Mouse (Mus musculus) spleen, embryonic (tissue): ENCODE measurements around the gene Phlpp1.
"Not testable (repeated sequence)": the region's sequence is repeated elsewhere in the genome, so short reads cannot be mapped to it uniquely, and the experiment has no call there.

Source experiments
- CTCF ChIA-PET: fragments of 350-600 bp; sonication (Branson Sonifier 250); formaldehyde crosslinking; loops from one replicate; lab custom pipeline; 2022; lab: Charles Lee

The Phlpp1 gene

DNA sequence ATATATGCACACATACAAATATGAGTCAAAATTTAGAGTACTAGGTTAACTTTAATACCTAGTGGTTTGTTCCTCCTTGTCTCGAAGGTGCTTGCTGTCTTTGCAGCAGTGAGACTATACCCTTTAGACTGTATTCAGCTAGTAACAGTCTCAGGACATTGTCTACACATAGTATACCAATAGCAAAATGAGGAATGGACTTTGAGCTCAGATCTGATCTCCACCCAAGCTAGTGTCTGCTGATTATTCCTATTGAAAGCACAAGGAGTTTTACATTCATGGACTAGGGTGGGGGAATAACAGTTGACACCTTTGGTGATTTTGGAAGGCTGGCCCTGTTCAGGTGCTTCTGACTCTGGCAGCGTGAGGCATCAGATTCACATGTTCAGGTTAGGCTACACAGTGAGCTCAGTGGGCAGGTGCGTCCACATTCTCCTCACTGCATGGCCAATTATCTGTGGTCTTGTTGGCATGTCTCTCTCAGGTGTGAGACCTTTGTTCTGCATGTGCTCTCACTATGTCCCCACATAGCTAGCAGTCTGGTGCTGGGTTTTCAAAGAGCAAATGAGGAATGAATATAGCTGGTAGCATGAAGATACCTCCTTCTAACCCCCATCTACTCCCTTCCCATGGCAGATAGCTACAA is 138.0 kb downstream of the Phlpp1 start:
- CTCF ChIA-PET = no interaction called here

- CTCF ChIA-PET = no interaction called here
These were observed 138.7 kb downstream of the Phlpp1 start for GRCm38 (mm10) chr1:106310285-106310684.

GRCm38 (mm10) chr1:106311830-106312229 is 140.3 kb downstream of the Phlpp1 start:
- CTCF ChIA-PET = not testable (repeated sequence)

- CTCF ChIA-PET = no interaction called here
These were observed 142.9 kb downstream of the Phlpp1 start for GRCm38 (mm10) chr1:106314476-106314875.

DNA sequence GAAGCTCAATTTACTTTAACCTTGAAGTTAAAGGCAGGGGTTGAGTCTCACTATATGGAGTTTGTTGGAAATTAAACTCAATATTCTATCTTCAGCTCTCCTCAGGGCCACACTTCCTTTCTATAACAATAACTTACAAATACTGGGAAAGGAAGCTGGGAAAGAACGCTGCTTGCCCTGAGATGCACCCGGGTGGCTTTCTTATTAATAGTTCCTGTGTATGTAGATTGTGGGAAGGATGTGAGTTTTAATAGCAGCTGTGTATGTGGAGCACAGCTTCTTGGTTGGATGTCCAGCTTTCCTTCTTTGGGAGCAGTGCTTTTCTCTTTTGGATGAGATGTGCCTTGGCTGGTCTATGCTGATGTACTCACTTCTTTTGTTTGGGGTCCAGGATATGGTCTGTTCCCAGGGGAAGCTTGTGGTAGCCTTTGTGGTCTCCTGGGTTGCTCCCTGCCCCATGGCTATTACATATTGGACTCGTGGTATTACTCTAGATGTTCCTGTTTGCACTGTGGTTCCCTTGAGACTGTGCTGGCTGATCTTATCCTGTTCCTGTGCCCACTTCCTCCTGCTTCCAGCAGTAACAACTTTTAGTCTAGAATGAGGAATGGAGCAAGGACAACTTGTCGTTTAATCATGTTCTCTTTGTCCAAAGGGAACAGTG is 145.2 kb downstream of the Phlpp1 start:
- CTCF ChIA-PET = no interaction called here

DNA sequence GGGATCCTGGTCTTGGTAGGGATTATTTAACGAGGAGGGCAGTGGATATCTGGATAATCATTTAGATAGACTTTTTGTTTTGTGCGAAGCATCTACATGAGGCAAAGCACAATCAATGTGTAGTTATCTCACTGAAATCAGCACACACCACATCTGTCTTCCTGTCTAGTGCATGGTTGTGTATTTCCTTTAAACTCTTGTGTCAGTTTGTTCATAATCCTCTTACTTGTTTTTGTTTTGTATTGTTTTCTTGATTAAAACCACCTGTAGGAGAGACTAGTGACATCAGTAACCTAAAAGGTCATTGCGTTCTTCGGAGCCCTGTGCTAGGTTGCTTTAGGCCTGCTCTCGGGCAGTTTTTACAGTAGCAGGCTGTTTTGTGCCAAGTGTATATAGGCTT is 146.8 kb downstream of the Phlpp1 start:
- CTCF ChIA-PET = no interaction called here

- CTCF ChIA-PET = no interaction called here
These were observed 149.0 kb downstream of the Phlpp1 start for GRCm38 (mm10) chr1:106320583-106320982.

DNA sequence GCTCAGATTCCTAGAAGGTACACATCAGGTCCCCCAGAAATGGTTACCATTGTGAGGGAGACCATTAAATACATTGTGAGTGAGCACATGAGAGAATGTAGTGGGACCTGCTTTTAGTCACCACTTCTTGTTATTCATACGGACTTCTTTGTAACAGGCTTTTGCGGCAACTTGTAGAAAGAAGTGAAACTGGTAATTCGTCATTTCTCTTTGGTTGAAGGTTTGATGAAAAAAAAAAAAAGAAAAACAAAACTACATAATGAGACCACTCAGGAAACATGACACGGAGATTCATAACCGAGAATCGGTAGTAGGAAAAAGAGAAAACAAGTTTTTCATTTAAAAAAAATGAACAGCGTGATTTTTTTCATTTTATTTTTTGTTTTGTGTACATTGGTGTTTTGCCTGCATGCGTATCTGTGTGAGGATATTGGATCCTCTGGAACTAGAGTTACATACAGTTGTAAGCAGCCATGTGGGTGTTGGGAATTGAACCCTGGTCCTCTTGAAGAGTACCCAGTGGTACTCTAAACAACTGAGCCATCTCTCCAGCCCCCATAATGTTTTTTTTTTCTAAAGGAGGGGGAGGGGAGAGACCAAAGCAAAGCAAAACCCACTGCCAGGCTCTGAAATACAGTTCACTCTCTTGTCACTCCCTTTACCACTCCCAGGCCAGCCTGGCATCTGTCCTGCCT is 150.0 kb downstream of the Phlpp1 start:
- CTCF ChIA-PET = interaction anchor here (0.7 kb wide), 1 partner anchor 53 kb away, joined by 3 read pairs; no protein-coding TSS in a partner anchor

DNA sequence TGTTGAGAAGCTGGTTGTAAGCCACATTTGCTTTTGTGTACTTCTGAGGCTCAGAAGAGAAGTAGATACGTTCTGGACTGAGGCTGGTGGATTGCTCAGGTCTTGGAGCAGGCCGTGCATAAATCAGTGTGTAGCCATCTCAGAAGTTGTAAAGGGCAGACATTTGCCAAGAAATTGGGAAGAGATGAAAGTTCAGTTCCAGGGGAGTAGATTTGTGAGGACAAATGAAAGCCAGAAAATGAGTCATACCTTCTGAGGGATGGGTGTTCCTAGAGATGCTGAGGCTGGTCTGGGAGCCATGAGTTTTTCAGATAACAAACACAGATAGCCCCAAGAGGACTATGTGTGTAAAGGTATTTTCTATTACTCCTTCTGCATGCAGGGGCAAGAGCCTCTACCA is 155.1 kb downstream of the Phlpp1 start:
- CTCF ChIA-PET = no interaction called here

- CTCF ChIA-PET = no interaction called here
These were observed 170.5 kb downstream of the Phlpp1 start for GRCm38 (mm10) chr1:106342100-106342499.

DNA sequence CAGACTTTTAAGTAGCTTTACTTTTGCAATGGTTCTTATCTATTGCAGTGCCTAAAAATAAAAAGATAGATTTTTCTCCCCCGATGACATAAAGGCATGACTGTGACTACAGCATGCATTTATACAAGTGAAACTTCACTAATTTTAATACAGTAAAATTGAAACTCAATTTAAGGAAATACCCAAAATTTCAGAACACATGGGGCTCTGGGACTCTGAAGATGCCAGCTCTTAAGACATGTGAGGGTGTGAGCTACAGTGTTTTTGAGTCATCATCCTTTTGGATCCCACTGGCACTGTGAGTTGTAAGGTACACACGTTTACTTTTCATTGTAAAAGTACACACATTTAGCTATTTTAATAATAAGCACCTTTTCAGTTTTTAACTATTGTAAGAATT is 173.7 kb downstream of the Phlpp1 start:
- CTCF ChIA-PET = interaction anchor here (0.8 kb wide), 1 partner anchor 172 kb away, joined by 3 read pairs; no protein-coding TSS in a partner anchor

DNA sequence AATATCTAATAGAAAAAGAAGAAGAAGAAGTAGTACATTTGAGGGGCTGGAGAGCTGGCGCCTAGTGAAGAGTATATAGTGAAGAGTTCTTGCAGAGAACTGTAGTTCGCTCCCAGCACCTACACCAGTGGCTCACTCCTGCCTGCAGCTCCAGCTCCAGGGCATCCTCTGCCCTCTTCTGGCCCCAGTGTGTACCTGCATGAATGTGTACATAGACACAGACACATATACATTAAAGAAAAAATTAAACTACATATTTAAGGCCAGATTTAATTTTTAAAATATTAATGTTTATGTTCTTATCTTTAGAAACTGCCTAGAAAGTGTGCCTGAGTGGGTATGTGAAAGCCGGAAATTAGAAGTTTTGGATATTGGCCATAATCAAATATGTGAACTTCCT is 175.2 kb downstream of the Phlpp1 start:
- CTCF ChIA-PET = no interaction called here

DNA sequence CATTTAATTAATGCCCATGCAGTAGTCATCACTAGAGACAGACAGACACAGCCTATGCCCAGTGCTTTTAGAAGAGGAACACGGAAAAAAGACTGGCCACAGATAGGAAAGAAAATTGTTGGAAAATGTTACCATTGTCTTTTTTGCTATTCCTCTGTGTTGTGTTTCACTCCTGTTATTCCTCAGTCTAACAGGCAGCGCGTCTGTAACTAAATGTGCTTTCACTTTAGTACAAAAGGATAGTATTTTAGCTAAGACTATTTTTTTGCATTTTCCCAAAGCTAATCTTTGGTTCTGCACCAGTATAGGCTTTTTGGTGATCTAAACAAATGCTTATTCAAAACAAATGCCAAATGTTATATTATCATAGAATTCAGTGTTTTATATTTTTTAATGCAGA is 177.6 kb downstream of the Phlpp1 start:
- CTCF ChIA-PET = interaction anchor here (0.7 kb wide), 3 partner anchors 78 to 619 kb away, joined by 3 to 6 read pairs (median 5); no protein-coding TSS in a partner anchor

DNA sequence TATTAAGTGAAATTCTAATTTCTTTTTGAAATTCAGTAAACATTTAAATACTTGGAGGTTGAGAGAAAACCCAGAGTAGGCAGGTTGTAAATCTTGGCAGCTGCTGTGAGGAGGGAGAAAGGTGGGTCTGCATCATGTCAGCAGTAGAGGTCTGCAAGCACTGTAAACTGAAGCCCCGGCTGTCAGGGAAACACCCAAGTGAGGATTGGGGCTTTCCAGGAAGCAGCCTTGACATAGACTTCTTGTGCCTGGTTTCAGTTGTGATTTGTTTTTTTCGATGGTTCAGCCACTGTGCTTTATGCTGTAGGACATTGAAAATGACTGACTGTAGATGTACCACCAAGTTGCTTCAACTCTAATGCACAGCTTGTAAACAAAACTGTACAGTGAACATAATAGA is 180.0 kb downstream of the Phlpp1 start:
- CTCF ChIA-PET = no interaction called here

- CTCF ChIA-PET = interaction anchor here (0.6 kb wide), 1 partner anchor 122 kb away, joined by 3 read pairs; no protein-coding TSS in a partner anchor
These were observed 181.4 kb downstream of the Phlpp1 start for GRCm38 (mm10) chr1:106352801-106353511.

- CTCF ChIA-PET = no interaction called here
These were observed 182.4 kb downstream of the Phlpp1 start for GRCm38 (mm10) chr1:106353993-106354392.

DNA sequence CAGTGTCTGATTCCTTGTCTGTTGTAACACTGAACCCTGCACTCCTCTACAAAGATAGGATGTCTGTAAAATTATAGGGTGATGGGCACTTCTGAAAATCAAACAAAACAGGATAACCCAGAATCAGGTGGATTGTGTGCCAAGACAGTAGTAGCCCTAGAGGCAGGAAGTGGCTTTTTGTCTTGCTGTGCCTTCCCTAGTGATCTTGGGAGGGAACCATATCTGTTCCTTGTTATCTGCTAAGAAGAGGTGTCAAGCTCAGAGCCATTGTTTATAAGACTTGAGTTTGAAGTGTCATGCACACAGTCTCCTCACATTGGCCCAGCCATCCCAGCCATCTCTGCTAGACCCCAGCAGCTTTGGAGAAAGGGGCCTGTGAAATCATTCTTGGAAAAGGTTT is 187.9 kb downstream of the Phlpp1 start:
- CTCF ChIA-PET = no interaction called here

DNA sequence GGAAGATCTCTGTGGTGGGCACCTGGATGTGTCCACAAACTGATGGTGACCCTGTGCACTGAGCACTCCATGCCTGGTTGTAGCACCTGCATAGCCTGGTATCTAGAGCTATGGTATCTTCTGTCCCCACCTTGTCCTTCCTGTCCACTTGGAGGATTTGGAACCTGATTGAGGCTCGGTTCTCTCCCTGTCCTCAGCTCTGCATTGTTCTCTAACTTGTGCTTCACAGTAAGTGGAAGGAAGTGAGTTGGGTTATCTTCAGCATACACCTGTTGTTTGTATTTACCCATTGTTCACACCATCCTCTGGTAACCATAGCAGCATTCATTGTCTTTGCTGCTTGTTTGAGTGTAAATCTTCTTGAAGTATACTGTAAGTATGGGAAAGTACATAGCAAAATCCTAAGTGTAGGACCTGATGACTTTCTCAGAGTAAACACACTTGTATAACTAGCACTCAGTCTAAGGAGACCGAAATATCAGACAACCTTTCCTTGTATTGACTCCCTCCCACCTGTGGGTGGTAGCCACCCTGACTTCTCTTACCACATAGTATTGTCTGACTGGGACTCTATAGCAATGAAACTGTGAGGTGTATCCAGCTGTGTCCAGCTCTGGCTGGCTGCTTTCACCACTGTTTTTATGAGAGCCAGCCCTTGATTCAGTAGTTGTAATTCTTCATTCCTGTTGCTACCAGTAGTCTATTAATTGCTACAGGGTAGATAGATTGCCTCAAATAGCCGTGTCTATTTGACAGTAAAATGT is 191.5 kb downstream of the Phlpp1 start:
- CTCF ChIA-PET = no interaction called here

DNA sequence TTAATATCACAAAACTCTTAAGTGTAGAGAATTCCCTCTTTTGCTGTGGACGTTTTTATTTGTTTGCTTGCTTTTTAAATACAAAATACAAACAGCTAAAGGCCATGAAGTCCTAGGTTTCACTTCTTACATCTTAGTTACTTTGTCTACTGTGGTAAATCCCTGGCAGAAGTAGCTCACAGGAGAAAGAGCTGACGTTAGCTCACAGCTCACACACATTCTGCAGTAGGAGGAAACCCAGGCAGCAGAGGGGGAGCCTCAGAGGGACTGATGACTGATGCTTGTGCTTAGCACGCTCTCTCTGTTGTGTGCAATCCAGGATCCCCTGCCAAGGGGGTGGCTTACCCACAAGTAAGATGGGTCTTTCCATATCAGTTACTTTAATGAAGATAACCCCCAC is 197.8 kb downstream of the Phlpp1 start:
- CTCF ChIA-PET = no interaction called here

DNA sequence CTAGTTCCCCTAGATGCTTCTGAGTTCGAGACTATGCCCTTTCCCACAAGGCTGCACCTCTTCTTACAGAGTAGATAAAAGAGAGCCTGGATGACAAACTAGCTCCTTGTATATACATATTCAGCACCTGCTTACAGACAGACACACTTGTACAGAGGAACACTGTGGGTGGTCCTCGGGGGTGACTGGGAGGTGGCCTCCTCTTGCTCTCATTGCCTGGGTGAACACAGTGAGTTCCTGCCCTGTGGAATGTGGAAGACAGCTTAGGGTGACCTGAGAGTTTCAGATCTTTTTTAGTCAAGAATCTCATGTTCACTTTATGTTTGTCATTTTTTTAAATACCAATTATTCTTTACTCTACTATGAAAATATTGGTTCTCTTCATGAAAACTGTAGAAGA is 200.9 kb downstream of the Phlpp1 start:
- CTCF ChIA-PET = interaction anchor here (0.6 kb wide), 1 partner anchor 203 kb away, joined by 10 read pairs; no protein-coding TSS in a partner anchor

DNA sequence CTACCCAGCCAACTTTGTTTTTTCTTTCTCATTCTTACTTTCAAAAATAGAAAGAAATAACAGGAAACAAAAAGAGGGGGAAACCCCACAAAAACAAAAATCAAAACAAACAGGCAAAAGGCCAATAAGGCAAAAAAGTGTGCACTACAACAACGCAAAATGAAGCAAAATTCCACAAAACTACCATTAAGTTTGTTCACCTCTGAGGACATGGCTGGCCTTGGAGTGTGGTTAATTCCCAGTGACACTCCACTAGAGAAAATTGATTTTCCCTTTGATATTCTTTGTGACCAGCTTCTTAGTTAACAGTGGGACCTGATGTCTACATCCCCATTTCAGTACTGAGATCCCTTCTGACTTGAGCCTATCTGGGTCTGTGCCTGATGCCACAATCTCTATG is 202.1 kb downstream of the Phlpp1 start:
- CTCF ChIA-PET = no interaction called here
